Mouse (Mus musculus) central nervous system, embryonic 14 days (tissue): Measurements from ENCODE around the gene Rmdn3. TPM values are rescaled to one million over a fixed set of nuclear protein-coding genes. Genes with fewer than 3 reads are reported as not detected.

Source experiments
- polyA plus RNA-seq: library from polyadenylated mRNA; depleted of rRNA; stranded (reverse); fragments of >200 nt; gene quantifications from 2 replicates; pipeline ENCODE4 v1.2.3, GENCODE M21; 2012; rRNA removed

Gene Rmdn3
- polyA plus RNA-seq = 38.1 and 41.3 TPM in 2 replicates

DNA sequence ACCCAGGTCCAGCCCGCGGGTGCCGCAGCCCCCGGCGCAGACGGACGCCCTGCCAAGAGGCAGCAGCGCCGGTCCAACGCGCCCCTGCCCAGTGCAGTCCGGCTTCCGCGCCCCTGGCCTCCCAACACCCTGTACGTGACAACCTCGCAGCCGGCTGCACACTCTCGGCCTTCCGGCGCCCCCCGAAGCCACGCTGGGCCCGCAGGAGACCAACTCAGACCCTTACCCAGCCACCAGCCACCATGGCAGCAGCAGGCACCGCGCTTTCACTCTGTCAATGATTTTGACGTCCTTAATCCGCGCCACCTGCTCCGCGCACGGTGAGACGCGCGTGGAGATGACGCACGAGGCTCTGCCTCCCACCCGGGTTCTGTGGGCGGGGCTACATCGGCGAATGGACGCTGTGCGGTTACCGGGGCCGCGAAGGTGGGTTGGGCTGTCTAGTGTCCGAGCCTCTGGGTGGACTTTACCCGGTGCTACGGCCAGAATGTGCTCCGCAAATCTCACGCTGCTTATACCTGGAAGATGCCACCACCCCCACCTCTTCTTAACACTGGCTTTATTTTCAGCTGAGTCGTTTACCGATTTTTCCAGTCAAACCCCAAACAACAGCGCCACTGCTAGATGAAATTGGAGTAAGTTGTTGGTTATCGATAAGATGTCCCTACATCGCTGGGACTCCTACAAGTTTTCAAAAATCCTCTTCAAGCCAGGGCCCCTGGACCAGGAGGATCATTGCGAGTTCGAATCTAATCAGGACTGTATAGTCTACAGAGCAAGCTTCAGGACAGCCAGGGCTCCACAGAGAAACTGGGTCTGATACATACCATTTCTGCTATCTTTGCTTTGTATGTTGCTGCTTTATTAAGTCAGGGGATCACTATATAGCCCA, at the start of gene Rmdn3:
Rmdn3 (minus strand) TSS at position 354 of the 892 bp plus-strand sequence.

DNA sequence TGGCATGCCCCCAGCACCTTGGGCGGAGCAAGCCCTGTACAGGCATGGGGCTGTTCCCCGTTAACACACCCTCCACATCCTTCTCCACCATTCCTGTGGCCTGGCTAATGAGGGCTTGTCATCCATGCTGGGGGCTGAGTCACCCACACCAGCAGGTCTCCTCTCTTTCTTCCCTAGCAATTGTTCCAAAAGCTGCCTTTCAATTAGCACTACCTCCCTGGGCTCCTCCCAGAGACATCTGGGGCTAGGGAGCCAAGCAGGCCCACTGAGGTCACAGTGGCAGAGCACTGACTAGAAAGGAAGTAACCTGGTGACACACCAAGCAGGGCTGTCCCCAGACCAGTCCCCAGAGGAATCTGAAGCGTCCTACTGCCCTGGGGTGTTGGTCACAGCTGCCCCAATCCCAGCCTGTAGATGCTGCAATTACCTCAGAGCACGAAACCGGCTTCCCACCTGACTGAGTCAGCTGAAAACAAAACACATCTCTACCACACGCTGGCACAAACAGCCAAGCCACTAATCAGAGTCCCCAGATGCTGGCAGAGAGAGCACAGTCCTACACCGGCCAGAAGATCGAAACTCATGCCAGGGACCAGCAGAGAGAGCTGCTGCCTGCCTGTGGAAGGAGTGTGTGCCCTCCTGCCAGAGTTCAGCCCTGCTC, 17.3 kb upstream of the Rmdn3 start, which contains the start of gene Gm14137:
Gm14137 (plus strand) TSS at position 519 of the 661 bp plus-strand sequence.

DNA sequence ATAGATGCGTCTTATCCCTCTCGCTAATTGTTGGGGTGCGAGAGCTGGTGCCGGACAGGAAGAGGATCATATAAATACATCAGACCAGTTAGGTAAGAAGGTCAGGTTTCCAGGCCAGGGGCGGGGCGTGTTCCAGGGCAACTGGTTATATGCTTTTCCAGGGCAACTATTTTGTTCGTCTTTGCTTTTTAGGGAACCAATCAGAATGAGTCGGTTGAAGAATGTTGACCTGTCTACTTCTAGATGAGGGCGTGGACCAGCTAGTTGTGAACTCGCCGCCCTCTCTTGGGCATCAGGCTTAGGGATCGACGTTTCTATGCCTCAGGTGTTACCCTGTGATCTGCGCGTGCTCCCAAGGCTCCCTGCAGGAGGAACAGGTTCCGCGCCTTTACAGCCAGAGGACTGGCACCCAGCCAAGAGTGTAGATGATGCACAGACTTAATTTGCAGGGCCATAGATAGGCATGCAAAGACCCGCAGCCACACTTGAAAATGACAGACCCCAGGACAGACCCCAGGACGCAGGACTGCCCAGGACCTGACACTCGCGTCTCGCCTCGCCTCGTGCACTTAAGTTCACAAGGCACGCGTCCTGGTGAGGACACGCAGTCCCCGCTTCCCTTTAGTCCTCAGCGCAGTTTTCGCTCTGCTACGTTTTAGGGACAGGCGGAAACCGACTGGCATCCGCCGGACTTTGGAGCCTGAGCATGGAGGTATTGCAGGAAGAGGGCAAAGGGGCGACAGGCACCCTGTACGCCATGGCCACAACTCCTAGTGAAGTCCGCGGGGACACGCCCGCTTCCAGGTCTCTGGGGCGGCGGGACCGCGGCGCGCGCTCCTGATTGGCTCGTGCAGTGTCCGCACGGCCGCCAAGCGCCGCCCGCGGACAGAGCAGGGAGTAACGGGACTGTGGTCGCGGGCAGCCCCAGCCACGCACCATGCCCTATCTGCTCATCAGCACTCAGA, 10.3 kb upstream of the Rmdn3 start, which contains the start of gene Gchfr:
Gchfr (plus strand) TSS at position 873 of the 965 bp plus-strand sequence.

DNA sequence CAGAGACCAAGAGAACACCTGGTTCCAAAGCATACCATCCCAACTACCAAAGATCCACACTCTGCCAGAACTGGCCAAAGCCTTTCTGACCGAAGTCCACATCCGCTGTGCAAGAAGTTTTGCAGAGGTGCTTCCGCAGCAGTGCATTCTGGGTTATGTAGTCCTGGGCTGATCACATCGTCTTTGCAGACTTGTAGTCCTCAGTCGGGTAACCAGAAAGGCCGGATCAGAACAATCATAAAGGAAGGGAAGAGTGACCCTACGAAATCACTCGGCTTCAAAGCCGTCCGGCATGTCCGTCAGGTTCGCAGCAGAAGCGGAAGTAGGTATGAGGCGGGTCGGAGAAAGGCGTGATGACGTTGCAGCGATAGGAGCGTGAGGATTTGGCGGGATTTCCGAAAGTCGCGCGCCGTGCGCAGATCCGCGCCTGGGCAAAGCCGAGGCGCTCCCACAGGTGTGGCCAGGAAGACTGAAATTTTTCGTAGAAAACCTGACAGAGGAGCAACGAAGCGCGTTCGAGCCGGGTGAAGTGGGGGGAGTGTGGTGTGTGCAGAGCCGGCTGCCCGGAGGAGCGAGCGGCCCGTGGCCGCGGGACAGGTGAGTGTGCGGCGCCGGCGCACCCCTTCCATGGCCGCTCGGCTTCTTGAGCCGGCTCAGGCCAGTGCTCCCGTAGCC, 44.3 kb downstream of the Rmdn3 start, which contains the start of gene Rad51:
Rad51 (plus strand) TSS at position 356 of the 675 bp plus-strand sequence.

Other genes with a start within 250 kb of the Rmdn3 start
- 9.7 and 18.0 TPM in 2 replicates for gene Chst14, start 230.5 kb downstream of the Rmdn3 start, polyA plus RNA-seq
- 22.3 and 22.7 TPM in 2 replicates for gene Ccdc32, start 127.6 kb downstream of the Rmdn3 start, polyA plus RNA-seq
- 6.4 and 7.4 TPM in 2 replicates for gene Rpusd2, start 122.2 kb downstream of the Rmdn3 start, polyA plus RNA-seq
- gene Knl1, start 109.9 kb downstream of the Rmdn3 start, polyA plus RNA-seq = 3.3 and 4.6 TPM in 2 replicates
- gene Rad51, start 44.2 kb downstream of the Rmdn3 start, polyA plus RNA-seq = 17.6 and 20.3 TPM in 2 replicates
- 2.6 and 5.8 TPM in 2 replicates for gene Gchfr, start 10.7 kb upstream of the Rmdn3 start, polyA plus RNA-seq
- gene Gm14137, start 17.5 kb upstream of the Rmdn3 start, polyA plus RNA-seq = 0.04 TPM in 2 replicates
- gene Zfyve19, start 51.6 kb upstream of the Rmdn3 start, polyA plus RNA-seq = 72.3 and 73.2 TPM in 2 replicates
- 44.6 and 44.8 TPM in 2 replicates for gene Dnajc17, start 51.8 kb upstream of the Rmdn3 start, polyA plus RNA-seq
- not detected in 2 replicates for gene Ppp1r14d, start 72.9 kb upstream of the Rmdn3 start, polyA plus RNA-seq
- 0.72 and 2.8 TPM in 2 replicates for gene Spint1, start 80.3 kb upstream of the Rmdn3 start, polyA plus RNA-seq
- 8.8 and 11.9 TPM in 2 replicates for gene Rhov, start 114.2 kb upstream of the Rmdn3 start, polyA plus RNA-seq
- 19.5 and 21.1 TPM in 2 replicates for gene Vps18, start 131.7 kb upstream of the Rmdn3 start, polyA plus RNA-seq
- 6.9 and 8.5 TPM in 2 replicates for gene Dll4, start 168.8 kb upstream of the Rmdn3 start, polyA plus RNA-seq
- gene Chac1, start 194.2 kb upstream of the Rmdn3 start, polyA plus RNA-seq = 4.0 and 4.4 TPM in 2 replicates